Mouse (Mus musculus) heart, embryonic 14.5 days (tissue): Measurements from ENCODE around the gene Spock2. TPM values are rescaled to one million over a fixed set of nuclear protein-coding genes. Genes with fewer than 3 reads are reported as not detected.

Experiments
- ATAC-seq: fragments of 200-750 bp; cut with Nextera tagmentation; 2 replicates; pipeline ENCODE4 v1.8.0; 2017; ENCODE audit warnings: low read depth, moderate TSS enrichment; ENCODE audit not compliant: insufficient number of reproducible peaks, insufficient read depth, low FRiP score
- H3K27ac ChIP-seq, 2 experiments: fragments of 200-500 bp in 1 of 2; fragments of 300-500 bp in 1 of 2; sonication (generic) in 1 of 2; replicated peaks in 1 of 2; 2 replicates each; pipeline ENCODE4 v1.5.1; 2012 to 2014; ENCODE audit warnings: low read depth in 2 of 2, low read length in 2 of 2, control low read depth in 1 of 2, mild to moderate bottlenecking in 1 of 2, mixed read lengths in 1 of 2; ENCODE audit not compliant: control insufficient read depth in 1 of 2, insufficient read depth in 1 of 2
- H3K27me3 ChIP-seq: fragments of 300-500 bp; sonication (generic); 2 replicates; pipeline ENCODE4 v1.6.1; 2014; ENCODE audit warnings: mild to moderate bottlenecking, low read length, control low read depth; ENCODE audit not compliant: control insufficient read depth, insufficient read depth
- H3K36me3 ChIP-seq: fragments of 300-500 bp; sonication (generic); 2 replicates; pipeline ENCODE4 v1.6.1; 2014; ENCODE audit warnings: mild to moderate bottlenecking, control low read depth, low read length, mixed read lengths; ENCODE audit not compliant: control insufficient read depth, insufficient read depth
- H3K4me1 ChIP-seq, 2 experiments: fragments of 200-500 bp in 1 of 2; fragments of 300-500 bp in 1 of 2; sonication (generic) in 1 of 2; 2 replicates each; pipeline ENCODE4 v1.6.1; 2012 to 2014; ENCODE audit warnings: low read length in 2 of 2, control low read depth in 1 of 2, mixed read lengths in 1 of 2; ENCODE audit not compliant: control insufficient read depth in 2 of 2, insufficient read depth in 2 of 2
- H3K4me2 ChIP-seq: fragments of 300-500 bp; sonication (generic); 2 replicates; pipeline ENCODE4 v1.6.1; 2014; ENCODE audit warnings: mild to moderate bottlenecking, low read length
- H3K4me3 ChIP-seq, 2 experiments: fragments of 200-500 bp in 1 of 2; fragments of 300-500 bp in 1 of 2; sonication (generic) in 1 of 2; 2 replicates each; pipeline ENCODE4 v1.5.1; 2012 to 2014; ENCODE audit warnings: low read length in 2 of 2, mild to moderate bottlenecking in 2 of 2, control low read depth in 1 of 2, low read depth in 1 of 2, moderate library complexity in 1 of 2; ENCODE audit not compliant: control insufficient read depth in 1 of 2, insufficient read depth in 1 of 2
- H3K9ac ChIP-seq: fragments of 300-500 bp; sonication (generic); 2 replicates; pipeline ENCODE4 v1.6.1; 2014; ENCODE audit warnings: mild to moderate bottlenecking, low read length
- H3K9me3 ChIP-seq: fragments of 300-500 bp; sonication (generic); 2 replicates; pipeline ENCODE4 v1.6.1; 2016; ENCODE audit warnings: low read length, control low read depth; ENCODE audit not compliant: control insufficient read depth
- WGBS: fragments of 180-500 bp; shearing (Covaris S2); extraction: QIAGEN DNeasy Blood & Tissue Kit; methylation state at CpG from one replicate; pipeline ENCODE4 v1.1.7; 2014; 5-methylcytosine and 5-hydroxymethylcytosine counted together
- polyA plus RNA-seq: library from polyadenylated mRNA; unstranded; fragments of >200 nt; fragmentation: Nextera tagmentation; extraction: Ambion mirVana; gene quantifications from 2 replicates; pipeline ENCODE4 v1.2.1, GENCODE M21; 2014

Gene Spock2
- polyA plus RNA-seq, 1 experiment from 2014 or later, result 3.7 TPM

GRCm38 (mm10) chr10:60166068-60166467 lies 60.0 kb downstream of the Spock2 start:
- H3K4me3 ChIP-seq, result no peak overlapping the region
- no peak overlapping the region for H3K4me2 ChIP-seq
- no peaks in the 10 kb centered on the region for H3K4me1 ChIP-seq
- no peak overlapping the region for H3K9ac ChIP-seq
- 27% methylated on average over 3 of the region's 3 CpGs for WGBS
- H3K27ac ChIP-seq, result no peak overlapping the region
- no peak for ATAC-seq
- no peaks in the 10 kb centered on the region for H3K36me3 ChIP-seq
- H3K9me3 ChIP-seq, result peaks cover 3% of the 10 kb centered on the region; the same call in 1 of the 2 replicates
- no peaks in the 10 kb centered on the region; the same call in 1 of the 2 replicates for H3K27me3 ChIP-seq

GRCm38 (mm10) chr10:60168306-60168705 lies 62.3 kb downstream of the Spock2 start:
- Histone ChIP-seq H3K27ac (no peak overlapping the region), H3K4me1 (no peaks in the 10 kb centered on the region), H3K36me3 (no peaks in the 10 kb centered on the region), H3K27me3 (no peaks in the 10 kb centered on the region; the same call in 1 of the 2 replicates), H3K9me3 (peaks cover 3% of the 10 kb centered on the region; the same call in 1 of the 2 replicates), H3K9ac (no peak overlapping the region), H3K4me2 (no peak overlapping the region), H3K4me3 (no peak overlapping the region)
- no peak for ATAC-seq
- WGBS, result 68% methylated on average over 2 of the region's 2 CpGs

- Histone ChIP-seq H3K9me3 (peaks cover 3% of the 10 kb centered on the region; the same call in 1 of the 2 replicates), H3K4me2 (no peak overlapping the region), H3K27ac (no peak overlapping the region), H3K36me3 (no peaks in the 10 kb centered on the region), H3K4me3 (no peak overlapping the region), H3K4me1 (no peaks in the 10 kb centered on the region), H3K27me3 (no peaks in the 10 kb centered on the region; the same call in 1 of the 2 replicates), H3K9ac (no peak overlapping the region)
- 62% methylated on average over 3 of the region's 3 CpGs for WGBS
- no peak for ATAC-seq
These were observed 62.9 kb downstream of the Spock2 start for GRCm38 (mm10) chr10:60168960-60169359.

DNA sequence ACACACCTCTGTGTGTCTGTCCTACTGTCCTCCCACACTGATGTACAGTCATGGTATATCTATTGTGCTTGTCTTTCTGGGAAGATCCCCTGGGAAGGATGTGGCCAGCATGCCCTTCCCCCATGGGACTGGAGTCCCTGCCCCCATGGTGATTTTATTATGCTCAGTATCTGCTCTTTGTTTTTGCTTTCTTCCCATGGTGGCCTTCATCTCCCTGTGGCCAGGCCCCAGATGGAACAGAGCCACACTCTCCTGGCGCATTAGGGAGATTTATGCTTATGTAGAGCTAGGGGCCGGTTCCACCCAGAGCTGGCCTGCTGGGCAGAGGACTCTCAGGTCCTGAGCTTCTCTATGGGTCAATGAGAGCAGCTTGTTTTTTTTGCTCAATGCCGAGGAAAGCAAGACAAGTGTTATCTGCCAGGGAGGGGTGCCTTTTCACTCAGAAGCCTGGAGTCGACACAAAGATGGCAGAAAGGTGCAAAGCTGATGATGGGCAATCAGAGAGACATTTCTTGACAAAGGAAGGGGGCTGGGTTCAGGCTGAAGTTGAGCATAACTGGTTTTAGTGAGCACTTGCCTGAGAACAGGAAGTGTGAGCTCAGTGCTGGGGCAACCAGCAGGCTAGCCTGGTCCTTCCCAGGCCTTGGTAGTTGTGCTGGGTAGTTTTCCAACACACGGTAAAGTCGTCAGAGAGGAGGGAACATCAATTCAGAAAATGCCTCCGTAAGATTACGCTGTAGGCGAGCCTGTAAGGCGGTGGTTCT lies 64.5 kb downstream of the Spock2 start:
- no peak overlapping the region for H3K9ac ChIP-seq
- no peaks in the 10 kb centered on the region for H3K36me3 ChIP-seq
- H3K9me3 ChIP-seq, result peaks cover 3% of the 10 kb centered on the region; the same call in 1 of the 2 replicates
- H3K27me3 ChIP-seq, result no peaks in the 10 kb centered on the region
- H3K4me2 ChIP-seq, result no peak overlapping the region
- 66% methylated on average over 10 of the region's 10 CpGs for WGBS
- no peak for ATAC-seq
- no peak overlapping the region for H3K4me3 ChIP-seq
- H3K4me1 ChIP-seq, result no peaks in the 10 kb centered on the region
- H3K27ac ChIP-seq, result no peak overlapping the region

DNA sequence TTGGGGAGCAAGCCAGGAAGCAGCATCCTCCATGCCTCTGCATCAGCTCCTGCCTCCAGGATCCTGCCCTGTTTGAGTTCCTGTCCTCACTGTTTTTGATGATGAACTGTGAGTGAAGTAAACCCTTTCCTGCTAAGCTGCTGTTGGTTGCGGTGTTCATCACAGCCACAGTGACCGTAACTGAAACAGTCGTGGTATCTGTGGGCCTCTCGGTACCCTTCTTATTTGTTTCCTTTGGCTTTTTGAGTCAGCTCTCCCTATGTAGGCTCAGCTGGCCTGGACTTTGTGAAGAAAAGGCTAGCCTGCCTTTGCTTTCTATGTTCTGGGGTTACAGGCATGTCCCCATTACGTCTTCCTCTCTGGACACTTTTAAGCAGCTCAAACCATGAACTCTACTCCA lies 65.3 kb downstream of the Spock2 start:
- no peak for ATAC-seq
- Histone ChIP-seq H3K27me3 (no peaks in the 10 kb centered on the region), H3K4me1 (no peaks in the 10 kb centered on the region), H3K9me3 (peaks cover 3% of the 10 kb centered on the region; the same call in 1 of the 2 replicates), H3K4me3 (no peak overlapping the region), H3K36me3 (no peaks in the 10 kb centered on the region), H3K9ac (no peak overlapping the region), H3K4me2 (no peak overlapping the region), H3K27ac (no peak overlapping the region)
- WGBS, result 90% methylated on average over 5 of the region's 5 CpGs

DNA sequence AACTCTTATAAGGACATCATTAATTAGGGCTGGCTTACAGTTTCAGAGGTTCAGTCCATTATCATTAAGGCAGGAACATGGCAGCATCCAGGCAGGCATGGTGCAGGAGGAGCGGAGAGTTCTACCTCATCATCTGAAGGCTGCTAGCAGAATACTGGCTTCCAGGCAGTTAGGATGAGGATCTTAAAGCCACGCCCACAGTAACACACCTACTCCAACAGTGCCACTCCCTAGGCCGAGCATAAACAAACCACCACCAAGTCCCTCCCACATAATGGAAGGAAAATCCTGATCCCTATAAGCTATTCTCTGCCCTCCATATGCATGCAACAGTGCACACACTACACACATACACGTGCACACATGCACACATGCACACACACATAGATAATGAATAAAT lies 66.3 kb downstream of the Spock2 start:
- WGBS, result 71% methylated on average over 4 of the region's 4 CpGs
- ATAC-seq, result no peak
- no peaks in the 10 kb centered on the region for H3K27me3 ChIP-seq
- H3K4me3 ChIP-seq, result no peak overlapping the region
- no peak overlapping the region for H3K27ac ChIP-seq
- no peaks in the 10 kb centered on the region for H3K36me3 ChIP-seq
- H3K9ac ChIP-seq, result no peak overlapping the region
- H3K4me1 ChIP-seq, result no peaks in the 10 kb centered on the region
- H3K9me3 ChIP-seq, result peaks cover 3% of the 10 kb centered on the region; the same call in 1 of the 2 replicates
- H3K4me2 ChIP-seq, result no peak overlapping the region

DNA sequence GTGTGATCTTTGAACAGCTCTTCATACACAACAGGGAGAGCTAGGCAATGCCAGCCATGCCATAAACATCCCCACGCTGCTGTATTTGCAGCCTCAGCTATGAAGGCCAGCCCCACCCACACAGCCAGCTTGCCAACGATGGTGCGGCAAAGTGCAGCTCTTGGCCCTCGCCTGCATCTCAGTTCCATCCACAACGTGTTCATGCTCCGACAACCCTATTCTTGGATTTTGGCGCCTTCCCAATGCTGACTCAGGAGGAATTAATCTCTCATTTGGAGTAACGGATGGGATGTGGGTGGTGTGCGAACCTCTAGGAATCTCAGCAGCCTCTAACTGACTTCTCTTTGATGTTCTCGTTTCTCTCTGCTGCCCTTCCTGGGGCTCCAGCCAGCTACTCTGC lies 67.0 kb downstream of the Spock2 start:
- Histone ChIP-seq H3K9me3 (no peaks in the 10 kb centered on the region), H3K27me3 (no peaks in the 10 kb centered on the region), H3K4me1 (no peaks in the 10 kb centered on the region), H3K27ac (no peak overlapping the region), H3K36me3 (no peaks in the 10 kb centered on the region), H3K4me3 (no peak overlapping the region), H3K4me2 (no peak overlapping the region), H3K9ac (no peak overlapping the region)
- no peak for ATAC-seq
- WGBS, result 47% methylated on average over 10 of the region's 10 CpGs

DNA sequence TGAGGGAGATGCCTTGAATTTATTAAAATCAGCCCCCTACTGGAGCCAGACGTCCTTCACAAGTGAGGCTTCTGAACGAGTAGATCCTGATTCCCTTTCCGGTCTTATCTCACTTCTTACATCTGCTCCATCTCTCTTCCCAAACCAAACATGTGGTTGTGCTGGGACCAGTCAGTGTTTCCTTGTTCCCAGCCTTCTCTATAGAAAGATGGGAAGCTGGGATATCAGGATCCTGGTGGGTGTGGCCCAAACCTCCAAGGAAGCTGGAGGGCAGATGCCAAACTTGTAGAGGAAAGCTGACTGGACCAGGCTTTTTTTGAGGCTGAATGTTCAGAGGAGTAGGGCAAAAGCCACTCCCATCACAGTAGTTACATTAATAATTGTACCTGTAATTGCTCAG lies 68.5 kb downstream of the Spock2 start:
- Histone ChIP-seq H3K9ac (no peak overlapping the region), H3K27me3 (no peaks in the 10 kb centered on the region), H3K4me2 (no peak overlapping the region), H3K4me3 (no peak overlapping the region), H3K4me1 (no peaks in the 10 kb centered on the region), H3K9me3 (no peaks in the 10 kb centered on the region), H3K36me3 (no peaks in the 10 kb centered on the region), H3K27ac (no peak overlapping the region)
- WGBS, result 43% methylated on average over 3 of the region's 3 CpGs
- ATAC-seq, result no peak
